Mouse (Mus musculus) R1 (cell line): Measurements from ENCODE around the gene Rora.

Experiments used
- DNase-seq: peaks from one replicate; pipeline ENCODE4 v3.0.0-alpha.2; 2018; ENCODE audit warnings: low read depth, low spot score

Gene Rora

GRCm38 (mm10) chr9:69006666-69007065, 353.1 kb downstream of the Rora start:
- DNase-seq: no peak

GRCm38 (mm10) chr9:69008706-69009105, 355.1 kb downstream of the Rora start:
- no peak for DNase-seq

- no peak for DNase-seq
Observed at GRCm38 (mm10) chr9:69010886-69011285, 357.3 kb downstream of the Rora start.

GRCm38 (mm10) chr9:69013186-69013715, 359.7 kb downstream of the Rora start:
- DNase-seq: no peak

GRCm38 (mm10) chr9:69014203-69014602, 360.6 kb downstream of the Rora start:
- no peak for DNase-seq

GRCm38 (mm10) chr9:69020381-69020780, 366.8 kb downstream of the Rora start:
- no peak for DNase-seq

- DNase-seq: no peak
Observed at GRCm38 (mm10) chr9:69021482-69021881, 367.9 kb downstream of the Rora start.

GRCm38 (mm10) chr9:69023314-69023713, 369.7 kb downstream of the Rora start:
- DNase-seq: no peak

GRCm38 (mm10) chr9:69028177-69028576, 374.6 kb downstream of the Rora start:
- DNase-seq: no peak

GRCm38 (mm10) chr9:69034301-69034871, 380.8 kb downstream of the Rora start:
- no peak for DNase-seq

GRCm38 (mm10) chr9:69035456-69035855, 381.9 kb downstream of the Rora start:
- DNase-seq: no peak

GRCm38 (mm10) chr9:69036296-69036695, 382.7 kb downstream of the Rora start:
- no peak for DNase-seq

GRCm38 (mm10) chr9:69043920-69044613, 390.5 kb downstream of the Rora start:
- no peak for DNase-seq

GRCm38 (mm10) chr9:69044614-69045133, 391.1 kb downstream of the Rora start:
- DNase-seq: no peak

- DNase-seq: no peak
Observed at GRCm38 (mm10) chr9:69045908-69046307, 392.3 kb downstream of the Rora start.

GRCm38 (mm10) chr9:69050856-69051255, 397.3 kb downstream of the Rora start:
- no peak for DNase-seq

GRCm38 (mm10) chr9:69051890-69052289, 398.3 kb downstream of the Rora start:
- DNase-seq: no peak

- DNase-seq: no peak
Observed at GRCm38 (mm10) chr9:69055302-69055701, 401.7 kb downstream of the Rora start.

GRCm38 (mm10) chr9:69071203-69071867, 417.7 kb downstream of the Rora start:
- DNase-seq: no peak

GRCm38 (mm10) chr9:69073271-69073670, 419.7 kb downstream of the Rora start:
- DNase-seq: no peak

- DNase-seq: no peak
Observed at GRCm38 (mm10) chr9:69084086-69084719, 430.6 kb downstream of the Rora start.
